Mouse (Mus musculus): ENCODE data around the gene Gm17409.

The Gm17409 gene

GRCm38 (mm10) chr2:58484284-58484965 is 14.5 kb downstream of the Gm17409 start:
- DNase-seq (ENCODE audit: low read depth, low spot score) = no peak

GRCm38 (mm10) chr2:58485152-58485551 is 15.2 kb downstream of the Gm17409 start:
- no peak for DNase-seq (ENCODE audit: low read depth, low spot score)

- DNase-seq (ENCODE audit: low read depth, low spot score) = no peak
Observed at GRCm38 (mm10) chr2:58485683-58486082, 15.8 kb downstream of the Gm17409 start.

- DNase-seq (ENCODE audit: low read depth, low spot score) = no peak
Observed at GRCm38 (mm10) chr2:58486441-58487278, 16.7 kb downstream of the Gm17409 start.

GRCm38 (mm10) chr2:58487279-58487560 is 17.3 kb downstream of the Gm17409 start:
- no peak for DNase-seq (ENCODE audit: low read depth, low spot score)

- DNase-seq (ENCODE audit: low read depth, low spot score) = no peak
Observed at GRCm38 (mm10) chr2:58488404-58488803, 18.5 kb downstream of the Gm17409 start.

GRCm38 (mm10) chr2:58489275-58489674 is 19.4 kb downstream of the Gm17409 start:
- no peak for DNase-seq (ENCODE audit: low read depth, low spot score)

GRCm38 (mm10) chr2:58493685-58494635 is 24.0 kb downstream of the Gm17409 start:
- no peak for DNase-seq (ENCODE audit: low read depth, low spot score)

GRCm38 (mm10) chr2:58495271-58495670 is 25.4 kb downstream of the Gm17409 start:
- DNase-seq (ENCODE audit: low read depth, low spot score) = no peak

GRCm38 (mm10) chr2:58496647-58497410 is 26.9 kb downstream of the Gm17409 start:
- no peak for DNase-seq (ENCODE audit: low read depth, low spot score)

GRCm38 (mm10) chr2:58505306-58506090 is 35.6 kb downstream of the Gm17409 start:
- no peak for DNase-seq (ENCODE audit: low read depth, low spot score)

- no peak for DNase-seq (ENCODE audit: low read depth, low spot score)
Observed at GRCm38 (mm10) chr2:58510192-58510591, 40.3 kb downstream of the Gm17409 start.

- no peak for DNase-seq (ENCODE audit: low read depth, low spot score)
Observed at GRCm38 (mm10) chr2:58513212-58513611, 43.3 kb downstream of the Gm17409 start.

- no peak for DNase-seq (ENCODE audit: low read depth, low spot score)
Observed at GRCm38 (mm10) chr2:58514489-58514888, 44.6 kb downstream of the Gm17409 start.

GRCm38 (mm10) chr2:58516000-58516399 is 46.1 kb downstream of the Gm17409 start:
- no peak for DNase-seq (ENCODE audit: low read depth, low spot score)

GRCm38 (mm10) chr2:58516920-58517319 is 47.0 kb downstream of the Gm17409 start:
- DNase-seq (ENCODE audit: low read depth, low spot score) = no peak

GRCm38 (mm10) chr2:58518517-58518916 is 48.6 kb downstream of the Gm17409 start:
- DNase-seq (ENCODE audit: low read depth, low spot score) = no peak
